Mouse (Mus musculus) hindbrain, embryonic 14.5 days (tissue): Measurements from ENCODE around the gene 1700029H14Rik. TPM values are rescaled to one million over a fixed set of nuclear protein-coding genes. Genes with fewer than 3 reads are reported as not detected.

Experiments used
- ATAC-seq: fragments of 200-750 bp; cut with Nextera tagmentation; 2 replicates; pipeline ENCODE4 v1.8.0; 2017; ENCODE audit warnings: moderate number of reproducible peaks, mild to moderate bottlenecking, moderate TSS enrichment, moderate library complexity; ENCODE audit not compliant: low FRiP score
- DNase-seq: peaks from one replicate; pipeline ENCODE4 v3.0.0-alpha.2; 2015; ENCODE audit warnings: low spot score
- H3K27ac ChIP-seq: fragments of 300-500 bp; sonication (generic); 2 replicates; pipeline ENCODE4 v1.5.1; 2014; ENCODE audit warnings: mild to moderate bottlenecking, moderate library complexity
- H3K27me3 ChIP-seq: fragments of 300-500 bp; sonication (generic); 2 replicates; pipeline ENCODE4 v1.6.1; 2014; ENCODE audit warnings: mild to moderate bottlenecking, low read length, mixed read lengths; ENCODE audit not compliant: control insufficient read depth, insufficient read depth
- H3K36me3 ChIP-seq: fragments of 300-500 bp; sonication (generic); replicated peaks from 2 replicates; pipeline ENCODE4 v1.6.1; 2014; ENCODE audit not compliant: control insufficient read depth, insufficient read depth
- H3K4me1 ChIP-seq: fragments of 300-500 bp; sonication (generic); replicated peaks from 2 replicates; pipeline ENCODE4 v1.6.1; 2014; ENCODE audit warnings: antibody characterized with exemption, low read length, mixed read lengths; ENCODE audit not compliant: control insufficient read depth, insufficient read depth
- H3K4me2 ChIP-seq: fragments of 300-500 bp; sonication (generic); replicated peaks from 2 replicates; pipeline ENCODE4 v1.6.1; 2014; ENCODE audit warnings: mild to moderate bottlenecking, moderate library complexity
- H3K4me3 ChIP-seq: fragments of 300-500 bp; sonication (generic); replicated peaks from 2 replicates; pipeline ENCODE4 v1.5.1; 2014; ENCODE audit warnings: mild to moderate bottlenecking, low read length
- H3K9ac ChIP-seq: fragments of 300-500 bp; sonication (generic); 2 replicates; pipeline ENCODE4 v1.6.1; 2014
- H3K9me3 ChIP-seq: fragments of 300-500 bp; sonication (generic); 2 replicates; pipeline ENCODE4 v1.6.1; 2016; ENCODE audit warnings: low read length; ENCODE audit not compliant: control insufficient read depth
- WGBS: fragments of 180-500 bp; shearing (Covaris S2); extraction: QIAGEN DNeasy Blood & Tissue Kit; methylation state at CpG from one replicate; pipeline ENCODE4 v1.1.7; 2014; 5-methylcytosine and 5-hydroxymethylcytosine counted together
- polyA plus RNA-seq: library from polyadenylated mRNA; unstranded; fragments of >200 nt; fragmentation: Nextera tagmentation; extraction: Ambion mirVana; gene quantifications from 2 replicates; pipeline ENCODE4 v1.2.1, GENCODE M21; 2014

Gene 1700029H14Rik
- polyA plus RNA-seq, 1 experiment from 2014 or later, result not detected

DNA sequence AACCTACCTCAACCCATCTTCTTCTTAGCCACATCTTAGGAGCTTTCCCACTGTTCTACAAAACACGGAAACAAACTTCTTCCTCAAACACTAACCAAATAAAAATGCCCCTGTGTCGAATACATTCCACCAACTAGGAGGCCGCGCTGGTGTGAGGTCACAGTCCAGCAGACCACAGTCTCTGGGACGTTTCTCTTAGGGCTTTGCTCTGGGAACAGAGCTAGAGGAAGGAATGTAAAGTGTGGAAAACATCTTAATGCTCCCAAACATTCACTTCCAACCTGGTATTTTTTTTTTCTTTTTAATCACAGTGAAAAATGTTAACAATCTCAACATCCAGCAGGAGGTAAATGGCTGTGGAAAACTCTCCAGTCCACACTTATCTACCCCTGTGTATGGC is 45.5 kb downstream of the 1700029H14Rik start:
- Histone ChIP-seq H3K9me3 (no peaks in the 10 kb centered on the region), H3K4me1 (no peaks in the 10 kb centered on the region), H3K27me3 (no peaks in the 10 kb centered on the region), H3K27ac (no peak overlapping the region), H3K9ac (no peak overlapping the region), H3K36me3 (no peaks in the 10 kb centered on the region), H3K4me2 (no peak overlapping the region), H3K4me3 (no peak overlapping the region)
- ATAC-seq (no peak), DNase-seq (no peak)
- WGBS, result 83% methylated on average over 5 of the region's 5 CpGs

DNA sequence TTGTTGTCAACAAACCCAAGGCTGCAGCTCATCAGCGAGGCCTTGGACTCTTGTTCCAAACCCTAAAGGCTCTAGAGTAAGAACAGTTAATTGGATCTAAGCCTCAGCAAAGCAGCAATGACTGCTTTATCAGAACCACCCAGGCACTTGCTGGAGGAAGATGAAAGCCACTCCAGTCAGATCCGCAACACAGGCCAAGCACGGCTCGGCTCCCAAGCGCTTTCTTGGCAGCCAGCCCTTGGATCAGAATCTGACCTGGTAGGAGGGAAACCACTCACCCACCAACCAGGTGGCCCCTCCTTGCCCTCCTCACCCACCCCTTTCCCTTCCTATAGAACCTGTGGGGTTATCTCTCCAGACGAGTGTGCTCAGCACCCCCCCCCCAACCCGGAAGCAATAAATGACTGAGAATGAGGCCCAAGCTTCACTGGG is 46.2 kb downstream of the 1700029H14Rik start:
- Histone ChIP-seq H3K27me3 (no peaks in the 10 kb centered on the region), H3K4me3 (no peak overlapping the region), H3K4me2 (no peak overlapping the region), H3K9me3 (no peaks in the 10 kb centered on the region), H3K9ac (no peak overlapping the region), H3K4me1 (no peaks in the 10 kb centered on the region), H3K27ac (no peak overlapping the region), H3K36me3 (no peaks in the 10 kb centered on the region)
- DNase-seq (no peak), ATAC-seq (no peak)
- 72% methylated on average over 7 of the region's 7 CpGs for WGBS

DNA sequence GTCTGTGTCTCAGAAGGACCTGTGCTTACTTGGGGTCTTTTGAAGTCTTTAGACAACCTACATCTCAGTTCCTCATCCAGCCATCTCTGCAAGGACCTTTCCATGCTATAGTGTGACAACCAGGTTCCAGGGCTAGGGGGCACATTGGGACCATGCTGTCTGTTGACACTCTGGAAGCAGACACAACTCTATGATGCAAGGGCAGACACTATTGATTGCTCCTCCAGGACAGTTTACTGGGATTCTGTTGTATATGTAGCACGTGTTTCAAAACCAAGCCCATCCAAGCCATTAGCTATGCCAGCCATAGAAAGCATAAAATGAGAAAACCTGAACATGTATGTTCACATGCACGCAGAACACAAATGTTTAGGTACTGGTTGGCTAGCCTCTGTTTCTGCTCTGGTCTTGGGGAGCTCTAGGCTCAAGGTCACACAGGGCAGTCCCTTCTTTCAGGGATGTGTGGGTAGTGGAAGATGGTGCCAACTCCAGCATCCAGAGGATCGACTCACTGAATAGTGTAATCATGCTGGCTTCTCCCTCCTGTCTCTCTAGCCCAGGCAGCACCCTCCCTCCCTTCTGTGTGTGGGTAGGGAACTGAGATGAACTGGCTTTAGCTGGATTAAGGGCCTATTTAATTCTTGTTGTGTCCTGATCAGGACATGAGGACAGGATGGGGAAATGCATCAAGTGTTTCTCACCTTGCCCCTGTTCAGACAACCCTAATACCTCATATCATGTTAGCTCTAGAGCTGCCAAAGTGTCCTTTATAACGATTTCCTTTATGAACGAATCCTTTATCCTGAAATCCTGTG is 48.5 kb downstream of the 1700029H14Rik start:
- no peaks in the 10 kb centered on the region for H3K36me3 ChIP-seq
- H3K27ac ChIP-seq, result no peak overlapping the region
- DNase-seq, result no peak
- 85% methylated on average over 5 of the region's 5 CpGs for WGBS
- H3K4me3 ChIP-seq, result no peak overlapping the region
- no peaks in the 10 kb centered on the region for H3K9me3 ChIP-seq
- no peak overlapping the region for H3K9ac ChIP-seq
- no peaks in the 10 kb centered on the region for H3K4me1 ChIP-seq
- no peak for ATAC-seq
- no peaks in the 10 kb centered on the region for H3K27me3 ChIP-seq
- H3K4me2 ChIP-seq, result no peak overlapping the region

DNA sequence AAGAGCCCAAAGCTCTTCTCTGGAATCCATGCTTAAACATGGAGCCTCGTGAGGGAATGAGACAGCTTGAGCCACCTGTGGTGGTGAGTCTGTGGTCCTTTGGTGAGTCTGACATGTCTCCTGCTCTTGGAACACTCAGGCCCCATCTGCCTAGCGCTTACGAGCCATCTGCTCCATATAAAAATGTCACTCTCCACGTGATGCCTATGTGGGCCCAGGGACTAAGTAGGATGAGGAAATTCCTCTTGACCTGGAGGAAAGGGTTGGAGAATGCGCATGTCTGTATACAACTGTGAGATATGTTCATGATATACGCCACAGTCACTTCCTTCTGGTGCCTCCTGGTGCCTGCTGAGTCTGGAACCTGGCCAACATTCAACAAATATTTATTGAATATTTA is 49.6 kb downstream of the 1700029H14Rik start:
- H3K27me3 ChIP-seq, result no peaks in the 10 kb centered on the region
- H3K4me3 ChIP-seq, result no peak overlapping the region
- H3K4me1 ChIP-seq, result no peaks in the 10 kb centered on the region
- H3K9ac ChIP-seq, result no peak overlapping the region
- no peaks in the 10 kb centered on the region for H3K36me3 ChIP-seq
- no peak overlapping the region for H3K4me2 ChIP-seq
- ATAC-seq (no peak), DNase-seq (no peak)
- WGBS, result 74% methylated on average over 6 of the region's 6 CpGs
- H3K27ac ChIP-seq, result no peak overlapping the region
- H3K9me3 ChIP-seq, result no peaks in the 10 kb centered on the region

DNA sequence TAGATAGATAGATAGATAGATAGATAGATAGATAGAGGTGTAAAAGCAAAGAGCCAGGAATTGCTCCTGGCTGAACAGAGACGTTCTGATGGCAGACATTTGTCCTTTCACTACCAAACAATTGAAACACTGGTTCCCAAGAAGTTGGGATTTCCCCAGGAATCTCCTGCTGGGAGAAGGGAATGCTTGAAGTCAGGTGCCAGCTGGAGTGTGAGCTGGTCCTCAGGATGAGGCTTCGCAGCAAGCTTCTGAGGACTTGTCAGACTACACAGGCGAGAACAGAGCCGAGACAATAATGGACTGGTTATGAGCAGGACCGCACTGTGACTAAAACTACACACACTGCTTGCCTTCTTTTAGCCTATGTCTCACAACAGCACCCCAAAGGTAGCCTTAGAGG is 50.2 kb downstream of the 1700029H14Rik start:
- Histone ChIP-seq H3K9ac (no peak overlapping the region), H3K27ac (no peak overlapping the region), H3K36me3 (no peaks in the 10 kb centered on the region), H3K9me3 (no peaks in the 10 kb centered on the region), H3K27me3 (no peaks in the 10 kb centered on the region), H3K4me3 (no peak overlapping the region), H3K4me1 (no peaks in the 10 kb centered on the region), H3K4me2 (no peak overlapping the region)
- DNase-seq, result no peak
- no peak for ATAC-seq
- WGBS, result 73% methylated on average over 5 of the region's 5 CpGs

DNA sequence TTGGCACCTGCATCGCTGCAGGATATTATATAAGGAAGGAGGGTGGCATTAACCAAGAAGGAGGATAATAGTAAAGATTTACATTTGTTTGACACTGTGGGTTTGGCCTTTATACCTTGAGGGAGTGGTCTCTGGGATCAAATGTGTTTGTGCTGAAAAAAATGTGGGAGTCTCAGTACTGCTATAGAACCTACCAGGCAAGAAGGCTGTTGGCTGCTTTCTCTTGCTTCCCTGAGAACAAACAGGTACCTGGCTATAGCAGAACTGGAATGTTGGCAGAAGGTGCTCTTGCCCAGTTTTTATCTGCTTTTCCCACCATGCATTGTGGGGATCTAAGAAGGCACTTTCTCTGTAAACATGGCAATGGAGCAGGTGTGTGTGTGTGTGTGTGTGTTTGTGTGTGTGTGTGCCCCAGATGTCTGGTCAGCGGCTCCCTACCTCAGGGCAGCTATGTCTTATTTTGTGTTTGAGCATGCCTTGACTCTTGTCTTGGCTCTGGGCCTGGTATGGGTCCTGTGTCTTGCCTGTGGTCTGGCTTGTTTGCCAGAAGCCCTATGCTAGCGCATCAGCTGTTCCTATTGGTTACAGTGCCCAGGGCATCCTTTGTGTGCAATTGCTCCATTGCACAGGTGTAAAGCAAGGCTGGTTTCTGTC is 54.9 kb downstream of the 1700029H14Rik start:
- Histone ChIP-seq H3K36me3 (no peaks in the 10 kb centered on the region), H3K9me3 (no peaks in the 10 kb centered on the region), H3K4me3 (no peak overlapping the region), H3K27me3 (no peaks in the 10 kb centered on the region), H3K4me2 (no peak overlapping the region), H3K4me1 (no peaks in the 10 kb centered on the region), H3K9ac (no peak overlapping the region), H3K27ac (no peak overlapping the region)
- DNase-seq, result no peak
- no peak for ATAC-seq
- WGBS, result 82% methylated on average over 3 of the region's 3 CpGs

DNA sequence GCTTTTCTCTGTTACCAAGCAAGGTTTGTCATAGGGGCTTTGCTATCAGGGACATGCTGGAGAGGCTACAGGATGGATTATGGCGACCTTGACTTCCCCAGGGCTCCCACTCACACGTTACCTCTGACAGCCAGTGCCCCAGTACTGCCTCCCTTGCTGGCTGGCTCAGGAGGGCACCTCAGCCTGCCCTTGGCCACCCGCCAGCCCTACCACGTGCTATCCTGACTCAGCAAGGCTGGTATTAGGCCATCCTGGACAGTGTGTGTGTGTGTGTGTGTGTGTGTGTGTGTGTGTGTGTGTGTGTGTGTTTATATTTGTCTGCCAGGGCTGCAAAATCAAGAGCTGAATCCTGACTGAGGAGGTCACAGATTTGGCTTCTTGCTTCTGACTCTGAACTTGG is 55.4 kb downstream of the 1700029H14Rik start:
- no peak for DNase-seq
- Histone ChIP-seq H3K27me3 (no peaks in the 10 kb centered on the region), H3K36me3 (no peaks in the 10 kb centered on the region), H3K27ac (no peak overlapping the region), H3K9me3 (no peaks in the 10 kb centered on the region), H3K4me1 (no peaks in the 10 kb centered on the region), H3K4me2 (no peak overlapping the region), H3K9ac (no peak overlapping the region), H3K4me3 (no peak overlapping the region)
- WGBS, result 46% methylated on average over 4 of the region's 4 CpGs
- ATAC-seq, result no peak

DNA sequence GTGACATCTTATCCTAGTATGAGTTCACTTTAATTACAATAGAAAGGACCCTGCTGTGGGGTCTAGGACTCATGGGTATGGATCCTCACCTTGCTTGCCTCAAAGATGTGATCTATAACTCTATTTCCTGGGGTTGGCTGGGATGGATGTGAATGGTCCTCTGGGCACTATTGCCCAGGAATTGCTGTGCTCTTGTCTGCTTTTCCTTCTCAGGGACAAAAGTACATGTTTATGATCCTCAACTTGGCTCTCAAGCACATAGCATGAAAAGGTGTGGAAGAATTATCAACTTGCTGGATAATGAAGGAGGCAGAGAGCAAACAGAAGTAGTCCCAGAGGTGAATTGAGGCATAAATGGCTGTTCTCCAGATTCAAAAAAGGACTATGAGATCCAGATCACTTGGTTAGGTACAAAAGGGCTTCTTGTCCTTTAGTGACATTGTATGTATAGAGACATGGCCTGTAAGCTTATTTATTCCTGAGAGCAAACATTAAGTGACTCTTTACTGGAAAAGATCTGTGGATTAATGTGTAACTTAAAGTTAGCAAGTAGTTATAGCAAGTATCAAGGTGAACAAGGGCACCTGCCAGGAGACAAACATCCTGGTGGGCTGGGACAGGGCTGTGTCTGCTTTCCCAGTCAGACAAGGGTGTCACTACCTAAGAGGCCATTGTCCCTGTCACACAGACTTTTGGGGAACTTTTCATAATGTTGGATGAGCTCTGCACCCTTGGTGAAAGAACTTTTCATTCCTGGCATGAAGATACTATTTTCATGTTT is 57.2 kb downstream of the 1700029H14Rik start:
- ATAC-seq (no peak), DNase-seq (no peak)
- Histone ChIP-seq H3K9ac (no peak overlapping the region), H3K4me2 (no peak overlapping the region), H3K27me3 (no peaks in the 10 kb centered on the region), H3K4me3 (no peak overlapping the region), H3K9me3 (no peaks in the 10 kb centered on the region), H3K36me3 (no peaks in the 10 kb centered on the region), H3K27ac (no peak overlapping the region), H3K4me1 (no peaks in the 10 kb centered on the region)

DNA sequence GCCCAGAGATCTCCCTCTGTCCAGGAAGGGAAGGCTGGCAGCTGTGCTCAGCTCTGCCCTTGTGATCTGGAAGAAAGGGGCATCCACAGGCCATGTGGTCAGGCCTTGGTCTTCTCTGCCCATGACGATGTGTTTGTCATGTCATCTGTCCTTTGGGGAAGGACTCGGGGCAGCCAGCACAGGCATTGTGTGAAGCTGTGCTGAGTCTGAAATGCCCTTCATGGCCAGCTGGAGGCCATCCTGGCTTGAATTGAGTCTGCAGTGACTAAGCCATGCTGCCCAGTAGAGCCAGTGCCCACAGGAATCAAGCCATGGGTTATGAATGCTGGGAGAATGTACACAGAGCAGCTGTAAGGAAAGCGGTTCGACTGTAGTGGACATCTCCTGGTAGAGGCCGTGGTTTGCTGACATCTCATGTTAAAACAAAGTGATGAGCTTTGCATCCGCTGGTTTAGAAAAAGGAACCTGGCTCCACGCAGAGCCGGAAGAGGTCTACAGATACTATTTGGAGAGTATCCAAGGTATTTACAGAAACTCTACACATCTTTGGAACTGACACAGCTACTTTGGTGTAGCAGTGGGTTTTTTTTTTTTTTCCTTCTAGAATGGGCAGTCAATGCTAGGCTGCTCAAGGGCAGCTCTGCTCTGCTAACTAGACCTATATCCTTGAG is 58.2 kb downstream of the 1700029H14Rik start:
- DNase-seq, result no peak
- WGBS, result 85% methylated on average over 8 of the region's 8 CpGs
- no peak overlapping the region for H3K27ac ChIP-seq

More for the DNA sequence above, 58.2 kb downstream of the 1700029H14Rik start:
- H3K4me1 ChIP-seq, result no peaks in the 10 kb centered on the region
- H3K4me3 ChIP-seq, result no peak overlapping the region
- ATAC-seq, result no peak
- no peaks in the 10 kb centered on the region for H3K9me3 ChIP-seq
- H3K4me2 ChIP-seq, result no peak overlapping the region
- no peaks in the 10 kb centered on the region for H3K27me3 ChIP-seq
- no peaks in the 10 kb centered on the region for H3K36me3 ChIP-seq
- no peak overlapping the region for H3K9ac ChIP-seq
